In the genomic region with DNA sequence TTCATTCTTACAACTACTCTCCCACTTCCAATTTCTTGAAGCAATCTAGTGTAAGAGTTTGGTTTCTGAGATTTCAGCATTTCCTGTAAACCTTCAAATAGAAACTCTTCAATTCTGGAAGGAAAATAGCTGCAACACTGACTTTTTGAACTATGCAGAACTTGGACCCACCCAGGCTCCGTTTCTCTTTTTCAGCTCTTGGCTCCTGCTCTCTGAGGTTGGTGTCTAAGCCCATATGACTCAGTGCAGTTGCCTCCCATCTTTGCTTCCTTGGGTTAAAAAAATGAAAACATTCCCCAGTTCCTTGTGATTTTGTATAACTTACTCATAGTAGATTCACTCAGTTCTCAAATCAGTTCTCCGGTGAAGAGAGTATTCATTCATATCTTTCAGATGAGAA, we compare ENCODE assay signal across 22 mouse cellular contexts. TPM values are rescaled to one million over a fixed set of nuclear protein-coding genes. Genes with fewer than 3 reads are reported as not detected.
"Had no signal": no experiment of that assay in that cellular context is flagged by ENCODE, and none has a peak within 500 bp of the region (broad histone marks: within the 10 kb centered on the region; RNA-seq: fewer than 3 reads in every experiment).

No protein-coding gene starts in this region.

- H3K27me3 ChIP-seq: liver, embryonic 15.5 days; stomach, embryonic 15.5 days had no signal

- ATAC-seq: intestine, postnatal 0 days had no signal

- H3K4me1 ChIP-seq: liver, embryonic 15.5 days; stomach, embryonic 15.5 days had no signal

- H3K4me3 ChIP-seq: left cerebral cortex, adult 2 months; liver, embryonic 15.5 days; stomach, embryonic 15.5 days had no signal

- DNase-seq: kidney, adult 2 months; kidney, postnatal 36 days; layer of hippocampus, postnatal 36 days; lung, adult 18-20 months; lung, postnatal 4 days; midbrain, embryonic 14.5 days; spleen, adult 18-20 months; thymus, postnatal 25 days had no signal

- H3K36me3 ChIP-seq: liver, embryonic 15.5 days; stomach, embryonic 15.5 days had no signal

- H3K4me2 ChIP-seq: liver, embryonic 11.5 days; liver, embryonic 15.5 days; midbrain, embryonic 11.5 days; stomach, embryonic 15.5 days had no signal

- H3K27ac ChIP-seq: kidney, postnatal 0 days; left cerebral cortex, adult 2 months; liver, embryonic 15.5 days; stomach, embryonic 15.5 days had no signal

- H3K9me3 ChIP-seq: liver, embryonic 15.5 days; stomach, embryonic 15.5 days had no signal

- H3K9ac ChIP-seq: liver, embryonic 15.5 days; stomach, embryonic 15.5 days had no signal

RNA-seq across cellular contexts. Expression of a gene that starts 6.2 kb away (rescaled TPM):
- total RNA-seq: layer of hippocampus, adult 8-10 months; layer of hippocampus, postnatal 10 days; layer of hippocampus, postnatal 36 days; left cerebral cortex, adult 2 months; left cerebral cortex, postnatal 10 days; left cerebral cortex, postnatal 36 days; megakaryocyte-erythroid progenitor cell, adult 5-6 weeks; midbrain, postnatal 0 days had no signal
- polyA plus RNA-seq: neural tube, embryonic 14.5 days had no signal
